Mouse (Mus musculus) kidney, embryonic 16.5 days (tissue): ENCODE measurements around the gene Msx3. TPM values are rescaled to one million over a fixed set of nuclear protein-coding genes. Genes with fewer than 3 reads are reported as not detected.

ENCODE experiments used
- ATAC-seq: fragments of 200-750 bp; cut with Nextera tagmentation; 2 replicates; pipeline ENCODE4 v1.8.0; 2017; ENCODE audit warnings: moderate TSS enrichment; ENCODE audit not compliant: low FRiP score, low TSS enrichment
- H3K27ac ChIP-seq: fragments of 300-500 bp; sonication (generic); 2 replicates; pipeline ENCODE4 v1.5.1; 2014; ENCODE audit warnings: low read length
- H3K27me3 ChIP-seq: fragments of 300-500 bp; sonication (generic); 2 replicates; pipeline ENCODE4 v1.6.1; 2014; ENCODE audit warnings: low read length, control low read depth, mixed read lengths; ENCODE audit not compliant: insufficient read depth
- H3K36me3 ChIP-seq: fragments of 300-500 bp; sonication (generic); 2 replicates; pipeline ENCODE4 v1.6.1; 2014; ENCODE audit warnings: low read length, control low read depth, mixed read lengths; ENCODE audit not compliant: insufficient read depth
- H3K4me1 ChIP-seq: fragments of 300-500 bp; sonication (generic); 2 replicates; pipeline ENCODE4 v1.6.1; 2014; ENCODE audit warnings: low read length, control low read depth, mixed read lengths; ENCODE audit not compliant: insufficient read depth
- H3K4me2 ChIP-seq: fragments of 300-500 bp; sonication (generic); replicated peaks from 2 replicates; pipeline ENCODE4 v1.6.1; 2014; ENCODE audit warnings: low read depth, low read length
- H3K4me3 ChIP-seq: fragments of 300-500 bp; sonication (generic); 2 replicates; pipeline ENCODE4 v1.5.1; 2014; ENCODE audit warnings: mild to moderate bottlenecking, low read length
- H3K9ac ChIP-seq: fragments of 300-500 bp; sonication (generic); replicated peaks from 2 replicates; pipeline ENCODE4 v1.6.1; 2014; ENCODE audit warnings: low read length
- H3K9me3 ChIP-seq: fragments of 300-500 bp; sonication (generic); 2 replicates; pipeline ENCODE4 v1.6.1; 2016; ENCODE audit warnings: low read length, control low read depth
- WGBS: fragments of 180-500 bp; shearing (Covaris S2); extraction: QIAGEN DNeasy Blood & Tissue Kit; methylation state at CpG from one replicate; pipeline ENCODE4 v1.1.7; 2014; 5-methylcytosine and 5-hydroxymethylcytosine counted together
- polyA plus RNA-seq: library from polyadenylated mRNA; unstranded; fragments of >200 nt; fragmentation: Nextera tagmentation; extraction: Ambion mirVana; gene quantifications from 2 replicates; pipeline ENCODE4 v1.2.1, GENCODE M21; 2015

Gene Msx3
- polyA plus RNA-seq, 1 experiment from 2014 or later: not detected

DNA sequence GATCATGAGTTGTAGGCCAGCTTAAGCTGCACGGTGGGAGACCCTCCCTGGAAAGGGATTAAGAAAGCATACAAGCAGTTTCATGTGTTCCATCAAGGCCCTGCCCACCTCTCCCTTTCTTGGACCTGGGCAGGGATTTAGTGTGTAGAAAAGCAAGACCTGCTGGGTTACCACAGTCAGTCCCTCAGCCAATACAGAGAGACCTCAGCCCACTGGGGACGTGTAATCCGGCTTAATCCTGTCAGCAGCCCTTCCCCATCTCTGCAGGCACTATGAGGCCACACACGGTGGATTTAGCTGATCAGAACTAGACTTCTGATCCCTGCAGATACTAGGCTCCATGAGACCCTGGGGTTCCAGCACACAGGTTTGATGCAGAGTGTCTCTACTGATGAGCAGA, 10.7 kb upstream of the Msx3 start:
- no peaks in the 10 kb centered on the region for H3K9me3 ChIP-seq
- no peaks in the 10 kb centered on the region for H3K36me3 ChIP-seq
- peaks cover 84% of the 10 kb centered on the region for H3K27me3 ChIP-seq
- no peak overlapping the region for H3K27ac ChIP-seq
- no peak overlapping the region for H3K9ac ChIP-seq
- H3K4me2 ChIP-seq: no peak overlapping the region
- WGBS: 59% methylated on average over 4 of the region's 4 CpGs
- ATAC-seq: no peak
- peaks cover 21% of the 10 kb centered on the region for H3K4me1 ChIP-seq
- H3K4me3 ChIP-seq: no peak overlapping the region

DNA sequence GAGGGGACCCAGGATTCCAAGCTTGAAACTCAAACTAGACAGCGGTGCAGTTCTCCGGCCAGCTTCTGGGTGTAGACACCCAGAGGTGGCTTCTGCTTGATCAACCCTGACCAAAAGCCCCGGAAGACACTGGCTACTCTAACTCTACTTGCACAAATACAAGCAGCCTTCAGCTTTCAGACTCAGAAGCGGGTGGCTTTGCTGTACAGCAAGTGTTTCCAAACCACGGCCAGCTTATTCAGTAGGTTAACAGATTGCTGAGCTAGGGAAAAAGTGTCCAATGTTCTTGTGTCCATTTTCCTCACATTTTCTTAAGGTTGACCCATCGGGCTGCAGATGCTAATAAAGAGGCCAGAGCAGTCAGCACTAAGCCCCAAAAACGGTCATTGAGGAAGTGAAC, 9.6 kb upstream of the Msx3 start:
- 16% methylated on average over 7 of the region's 7 CpGs for WGBS
- peak overlapping the region; percentile 77 for H3K4me2 ChIP-seq
- no peaks in the 10 kb centered on the region for H3K36me3 ChIP-seq
- H3K27me3 ChIP-seq: peaks cover 86% of the 10 kb centered on the region
- H3K4me3 ChIP-seq: peak overlapping the region; percentile 52
- peaks cover 21% of the 10 kb centered on the region for H3K4me1 ChIP-seq
- H3K9me3 ChIP-seq: no peaks in the 10 kb centered on the region
- ATAC-seq: no peak
- H3K27ac ChIP-seq: no peak overlapping the region
- peak overlapping the region; percentile 65 for H3K9ac ChIP-seq

DNA sequence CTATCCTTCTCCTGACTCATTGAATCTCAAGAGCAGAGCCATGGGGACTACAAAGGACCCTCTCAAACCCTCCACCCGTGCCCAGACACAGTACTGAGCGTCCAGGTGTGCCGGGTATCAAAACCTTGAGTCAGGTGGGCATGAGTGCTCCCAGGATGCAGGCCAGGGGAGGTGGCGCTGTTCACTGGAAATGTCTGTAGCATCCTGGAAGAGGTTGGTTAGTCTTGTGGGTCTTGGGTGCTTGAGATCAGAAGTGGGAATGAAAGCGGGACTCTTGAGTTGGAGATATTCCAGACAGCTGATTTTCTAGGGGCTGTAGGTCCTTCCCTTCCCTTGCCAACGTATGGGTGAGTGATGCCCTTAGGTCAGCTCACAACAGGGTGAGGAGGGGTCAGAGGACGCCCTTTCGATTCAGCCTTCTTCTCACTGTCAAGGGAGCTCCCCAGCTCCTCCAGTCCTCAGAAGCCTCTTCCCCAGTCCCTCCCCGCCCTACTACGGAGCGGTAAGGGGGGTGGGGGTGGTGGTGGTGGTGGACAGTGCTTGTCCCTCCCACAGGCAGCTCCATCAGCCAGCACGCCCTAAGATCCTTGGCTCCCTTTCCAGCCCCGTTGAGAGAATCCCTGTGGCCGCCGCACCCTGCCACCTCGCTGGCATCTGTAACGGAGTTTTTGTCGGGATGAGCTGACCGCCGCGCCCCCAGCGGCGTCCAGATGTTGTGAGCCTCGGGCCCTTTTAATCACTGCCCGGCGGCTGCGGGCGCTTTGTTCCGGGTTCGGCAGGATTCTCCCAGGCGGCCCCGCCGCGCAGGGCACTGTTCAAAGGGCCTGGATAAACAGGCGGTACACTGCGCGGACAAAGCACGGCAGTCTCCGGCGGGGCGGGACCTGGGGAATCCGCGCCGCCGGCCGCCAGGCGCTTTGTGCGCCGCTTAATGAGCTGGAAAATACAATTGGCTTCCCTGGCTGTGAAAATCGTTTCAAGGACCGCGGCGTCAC, 8.8 kb upstream of the Msx3 start:
- Histone ChIP-seq H3K9ac (peak overlapping the region; percentile 65), H3K4me2 (peak overlapping the region; percentile 77), H3K4me1 (peaks cover 21% of the 10 kb centered on the region), H3K4me3 (peak overlapping the region; percentile 52), H3K27ac (no peak overlapping the region), H3K9me3 (no peaks in the 10 kb centered on the region), H3K36me3 (no peaks in the 10 kb centered on the region), H3K27me3 (peaks cover 90% of the 10 kb centered on the region)
- whole genome bisulfite sequencing: 2% methylated on average over 52 of the region's 53 CpGs
- ATAC-seq: peak; percentile 47

DNA sequence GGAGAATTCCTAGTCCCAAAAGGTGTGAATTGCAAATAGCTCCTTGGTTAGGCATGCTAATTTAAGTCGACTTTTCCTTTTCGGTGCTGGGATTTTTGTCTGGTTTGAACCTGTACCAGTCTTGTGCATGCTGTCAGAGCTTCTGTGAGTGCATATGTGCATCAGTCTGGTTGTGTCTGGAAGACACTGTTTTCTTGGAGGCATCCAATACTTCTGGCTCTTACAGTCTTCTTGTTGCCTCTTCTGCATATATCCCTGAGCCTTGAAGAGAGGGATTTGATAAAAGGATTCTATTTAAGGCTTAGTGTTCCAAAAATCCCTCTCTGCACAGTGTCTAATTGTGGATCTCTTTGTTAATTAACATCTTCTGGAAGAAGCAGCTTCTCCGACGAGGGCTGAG, 5.2 kb upstream of the Msx3 start:
- H3K36me3 ChIP-seq: no peaks in the 10 kb centered on the region
- H3K4me3 ChIP-seq: no peak overlapping the region
- no peaks in the 10 kb centered on the region for H3K9me3 ChIP-seq
- no peak overlapping the region for H3K27ac ChIP-seq
- ATAC-seq: no peak
- no peak overlapping the region for H3K9ac ChIP-seq
- peaks cover 92% of the 10 kb centered on the region for H3K27me3 ChIP-seq
- no peak overlapping the region for H3K4me2 ChIP-seq
- peaks cover 16% of the 10 kb centered on the region for H3K4me1 ChIP-seq
- WGBS: 79% methylated on average over 4 of the region's 4 CpGs

DNA sequence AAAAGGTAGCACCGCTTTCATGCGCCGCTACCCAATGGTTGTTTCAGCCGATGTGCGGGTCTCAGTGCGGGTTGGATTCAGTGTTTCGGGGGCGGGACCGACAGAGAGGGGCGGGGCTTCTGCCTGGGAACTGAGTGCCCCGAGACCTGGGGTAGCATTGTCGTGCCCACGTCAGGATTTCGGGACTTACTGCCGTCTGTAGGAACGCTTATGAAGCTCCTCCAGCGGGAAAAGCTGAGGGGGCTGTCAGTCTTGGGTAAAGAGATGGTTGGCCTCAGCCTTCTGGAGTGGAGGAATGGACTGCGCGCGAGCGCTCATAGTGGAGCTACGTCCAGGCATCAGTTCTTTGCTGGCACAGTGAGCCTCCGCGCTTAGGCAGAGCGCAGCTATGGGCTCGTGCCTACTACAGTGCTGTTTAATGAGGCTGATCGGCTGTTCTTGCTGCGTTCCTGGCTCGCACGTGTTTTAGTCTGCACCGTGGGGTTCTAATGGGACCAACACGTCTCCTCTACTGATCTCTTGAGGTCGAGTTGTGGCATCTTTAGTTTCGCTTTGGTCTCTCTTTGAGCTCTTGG, 313 bp upstream of the Msx3 start:
- Histone ChIP-seq H3K4me1 (peaks cover 22% of the 10 kb centered on the region), H3K9ac (no peak overlapping the region), H3K36me3 (no peaks in the 10 kb centered on the region), H3K27ac (no peak overlapping the region), H3K27me3 (peaks cover 96% of the 10 kb centered on the region), H3K4me3 (peak overlapping the region; percentile 47), H3K9me3 (no peaks in the 10 kb centered on the region), H3K4me2 (peak overlapping the region; percentile 62)
- peak; percentile 65 for ATAC-seq
- under 1% methylated on average over 34 of the region's 34 CpGs for WGBS

DNA sequence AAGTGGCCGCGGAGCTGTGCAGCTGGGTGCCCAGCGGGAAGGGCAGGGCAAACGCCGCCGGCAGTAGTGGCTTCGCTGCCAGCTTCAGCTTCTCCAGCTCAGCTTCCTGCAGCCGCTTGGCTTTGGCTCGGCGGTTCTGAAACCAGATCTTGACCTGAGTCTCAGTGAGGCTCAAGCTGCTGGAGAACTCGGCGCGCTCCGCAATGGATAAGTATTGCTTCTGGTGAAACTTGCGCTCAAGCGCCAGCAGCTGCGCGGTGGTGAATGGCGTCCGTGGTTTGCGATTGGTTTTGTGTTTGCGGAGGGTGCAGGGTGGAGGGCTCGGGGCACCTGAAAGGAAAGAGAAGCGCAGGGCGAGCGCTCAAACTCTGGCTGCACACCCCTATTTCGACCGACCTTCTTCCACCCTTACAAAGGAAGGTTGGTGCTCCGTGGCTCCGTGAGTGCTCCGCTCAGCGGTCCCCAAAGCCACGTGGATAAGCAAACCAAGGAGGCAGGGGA, 1.0 kb downstream of the Msx3 start:
- Histone ChIP-seq H3K4me2 (peak overlapping the region; percentile 62), H3K9ac (no peak overlapping the region), H3K36me3 (no peaks in the 10 kb centered on the region), H3K4me1 (peaks cover 22% of the 10 kb centered on the region), H3K4me3 (peak overlapping the region; percentile 47), H3K27me3 (peaks cover 88% of the 10 kb centered on the region), H3K9me3 (no peaks in the 10 kb centered on the region), H3K27ac (no peak overlapping the region)
- no peak for ATAC-seq
- WGBS: under 1% methylated on average over 33 of the region's 33 CpGs

DNA sequence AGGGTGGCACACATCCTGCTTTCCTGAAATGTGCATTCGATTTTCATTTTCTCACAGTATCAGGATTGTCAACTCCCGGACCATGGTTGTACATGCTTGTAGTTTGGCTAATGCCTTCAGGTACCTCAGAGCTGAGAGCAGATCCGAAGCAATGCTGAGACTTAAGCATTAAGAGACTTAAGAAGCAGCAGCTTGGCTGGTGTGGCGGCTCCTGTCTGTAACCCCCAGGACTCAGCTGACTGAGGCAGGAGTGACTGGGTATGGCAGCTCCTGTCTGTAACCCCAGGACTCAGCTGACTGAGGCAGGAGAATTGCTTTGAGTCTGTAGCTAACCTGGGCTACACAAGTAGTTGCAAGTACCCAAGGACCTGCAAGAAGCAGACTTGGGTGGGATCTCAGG, 3.3 kb downstream of the Msx3 start:
- ATAC-seq: no peak
- Histone ChIP-seq H3K4me3 (no peak overlapping the region), H3K36me3 (0 out of 2 replicates have a peak, but pooled peaks cover 3% of the 10 kb centered on the region), H3K27ac (no peak overlapping the region), H3K4me2 (no peak overlapping the region), H3K4me1 (peaks cover 22% of the 10 kb centered on the region), H3K27me3 (peaks cover 66% of the 10 kb centered on the region), H3K9ac (no peak overlapping the region), H3K9me3 (no peaks in the 10 kb centered on the region)
- WGBS: 76% methylated on average over 4 of the region's 4 CpGs

DNA sequence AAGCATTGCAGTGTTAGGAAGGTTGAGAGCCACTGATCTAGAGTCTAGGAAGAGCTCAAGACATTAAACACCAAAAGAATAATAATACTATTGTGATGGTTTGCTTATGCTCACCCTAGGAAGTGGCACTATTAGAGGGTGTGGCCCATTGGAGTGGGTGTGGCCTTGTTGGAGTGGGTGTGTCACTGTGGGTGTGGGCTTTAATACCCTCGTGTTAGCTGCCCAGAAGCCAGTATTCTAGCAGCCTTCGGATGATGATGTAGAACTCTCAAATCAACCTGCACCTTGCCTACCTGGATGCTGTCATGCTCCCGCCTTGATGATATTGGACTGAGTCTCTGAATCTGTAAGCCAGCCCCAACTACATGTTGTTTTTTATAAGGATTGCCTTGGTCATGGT, 6.2 kb downstream of the Msx3 start:
- H3K9me3 ChIP-seq: no peaks in the 10 kb centered on the region
- peaks cover 10% of the 10 kb centered on the region for H3K36me3 ChIP-seq
- no peak overlapping the region for H3K27ac ChIP-seq
- H3K9ac ChIP-seq: no peak overlapping the region
- H3K27me3 ChIP-seq: peaks cover 38% of the 10 kb centered on the region
- no peak for ATAC-seq
- 63% methylated on average over 3 of the region's 3 CpGs for WGBS
- peaks cover 3% of the 10 kb centered on the region; the same call in 1 of the 2 replicates for H3K4me1 ChIP-seq
- no peak overlapping the region for H3K4me3 ChIP-seq
- H3K4me2 ChIP-seq: no peak overlapping the region

DNA sequence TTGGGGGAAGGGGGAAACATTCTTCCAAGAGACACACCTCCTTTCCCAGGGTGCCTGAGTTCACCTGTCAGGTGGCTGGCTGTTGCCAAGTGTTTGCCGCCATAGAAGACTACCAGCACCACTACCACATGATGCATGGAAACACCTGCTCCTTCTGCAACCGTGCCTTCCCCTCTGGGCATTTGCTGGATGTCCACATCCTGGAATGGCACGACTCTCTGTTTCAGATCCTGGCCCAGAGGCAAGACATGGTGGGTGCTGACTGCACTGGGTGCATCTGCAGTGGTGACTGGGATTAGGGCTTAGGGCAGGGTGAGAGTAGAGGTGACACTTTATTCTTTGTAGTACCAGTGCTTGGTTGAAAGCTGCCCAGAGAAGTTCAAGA, 11.7 kb downstream of the Msx3 start:
- ATAC-seq: no peak
- Histone ChIP-seq H3K27me3 (no peaks in the 10 kb centered on the region), H3K9ac (no peak overlapping the region; the same call in 1 of the 2 replicates), H3K36me3 (peaks cover 22% of the 10 kb centered on the region), H3K4me2 (peak overlapping the region; percentile 90), H3K9me3 (no peaks in the 10 kb centered on the region), H3K4me1 (peaks cover 17% of the 10 kb centered on the region), H3K4me3 (peak overlapping the region; percentile 94), H3K27ac (no peak overlapping the region)
- 46% methylated on average over 3 of the region's 3 CpGs for WGBS
